Comparison of ENCODE assay signal across 8 mouse cellular contexts in genomic region chr11:69760160-69760900, GRCm38 (mm10). TPM values are rescaled to one million over a fixed set of nuclear protein-coding genes. Genes with fewer than 3 reads are reported as not detected.
DNase-seq lines count a peak whose midpoint lies in the region; ATAC-seq and TF ChIP-seq lines count a peak whose summit lies in the region.

No protein-coding gene starts in this region.

- no peak for DNase-seq in heart, postnatal 4 days
- peak; percentile 45 for DNase-seq in MEL (ENCODE audit: low read depth, low spot score)
- DNase-seq in forebrain, postnatal 0 days: no peak
- no peak for DNase-seq in frontal cortex, adult 2 months (ENCODE audit: extremely low spot score in 1 of 2, low spot score in 1 of 2)
- no peak for DNase-seq in yolk sac, embryonic 10.5 days (ENCODE audit: low spot score)
- no peak for DNase-seq in spleen, adult 18-20 months

- H3K4me2 ChIP-seq in heart, embryonic 11.5 days: peak overlapping the region; percentile 80
- peak overlapping the region; percentile 67 for H3K4me2 ChIP-seq in forebrain, postnatal 0 days (ENCODE audit: low read depth)
- H3K4me2 ChIP-seq in liver, embryonic 15.5 days: peak overlapping the region; percentile 93

- TF ChIP-seq CTCF in MEL (IDR thresholded peaks at IDR 0.05 in 2 of 3, conservative IDR thresholded peaks at IDR 0.05 in 1 of 3; ENCODE audit: control insufficient read depth in 1 of 3, insufficient read depth in 1 of 3, low read depth in 2 of 3, low read length in 3 of 3, poor library complexity in 1 of 3, severe bottlenecking in 1 of 3): no peak
- no peak for TF ChIP-seq CTCF in forebrain, postnatal 0 days (IDR thresholded peaks at IDR 0.05; ENCODE audit: low read depth)

- H3K9me3 ChIP-seq in heart, embryonic 11.5 days (replicated peaks; ENCODE audit: control insufficient read depth, low read length): no peaks in the 10 kb centered on the region
- no peaks in the 10 kb centered on the region for H3K9me3 ChIP-seq in MEL (replicated peaks; ENCODE audit: insufficient read depth, low read length)
- no peaks in the 10 kb centered on the region for H3K9me3 ChIP-seq in forebrain, postnatal 0 days (ENCODE audit: low read length)
- H3K9me3 ChIP-seq in liver, embryonic 15.5 days (replicated peaks): no peaks in the 10 kb centered on the region

- TF ChIP-seq POLR2A in MEL (IDR thresholded peaks at IDR 0.05; ENCODE audit: control insufficient read depth in 1 of 2, insufficient read depth in 1 of 2, low read depth in 1 of 2, low read length in 2 of 2, poor library complexity in 1 of 2): no peak

- peak overlapping the region; percentile 97 for H3K27ac ChIP-seq in heart, embryonic 11.5 days (ENCODE audit: low read depth, low read length)
- H3K27ac ChIP-seq in MEL (ENCODE audit: control insufficient read depth, low read depth, low read length): peak overlapping the region; percentile 96
- peak overlapping the region; percentile 97 for H3K27ac ChIP-seq in forebrain, postnatal 0 days (ENCODE audit: low read depth, low read length)
- H3K27ac ChIP-seq in liver, embryonic 15.5 days (replicated peaks): peak overlapping the region; percentile 95

- no peak for TF ChIP-seq EP300 in MEL (IDR thresholded peaks at IDR 0.05; ENCODE audit: low read depth in 1 of 2, low read length in 2 of 2)

- peaks cover 24% of the 10 kb centered on the region for H3K79me2 ChIP-seq in MEL (ENCODE audit: control insufficient read depth, insufficient read depth, low read length, poor library complexity)

- 79% methylated on average over 14 of the region's 14 CpGs for WGBS in heart, embryonic 11.5 days (ENCODE audit: insufficient replicate concordance)
- WGBS in forebrain, postnatal 0 days: 78% methylated on average over 14 of the region's 14 CpGs
- WGBS in liver, embryonic 15.5 days (ENCODE audit: insufficient replicate concordance): 75% methylated on average over 14 of the region's 14 CpGs

- no peak for ATAC-seq in heart, embryonic 11.5 days (replicated peaks; ENCODE audit: insufficient number of reproducible peaks, low FRiP score, low TSS enrichment)
- ATAC-seq in forebrain, postnatal 0 days: no peak
- no peak for ATAC-seq in liver, embryonic 15.5 days (ENCODE audit: insufficient read depth)

- no peak overlapping the region for H3K4me3 ChIP-seq in heart, embryonic 11.5 days (ENCODE audit: low read depth, low read length)
- peak overlapping the region; percentile 70 to 85 for H3K4me3 ChIP-seq in MEL (ENCODE audit: control insufficient read depth in 1 of 2, insufficient read depth in 1 of 2, low read depth in 2 of 2, low read length in 2 of 2)
- H3K4me3 ChIP-seq in forebrain, postnatal 0 days (ENCODE audit: low read depth, low read length): no peak overlapping the region
- peak overlapping the region; percentile 70 for H3K4me3 ChIP-seq in liver, embryonic 15.5 days (replicated peaks)

- H3K9ac ChIP-seq in heart, embryonic 11.5 days (ENCODE audit: low read depth, low read length): peak overlapping the region; percentile 92
- peak overlapping the region; percentile 84 for H3K9ac ChIP-seq in MEL (ENCODE audit: control insufficient read depth, low read depth, low read length, poor library complexity, severe bottlenecking)
- H3K9ac ChIP-seq in forebrain, postnatal 0 days: peak overlapping the region; percentile 72; the same call in 1 of the 2 replicates
- peak overlapping the region; percentile 81 for H3K9ac ChIP-seq in liver, embryonic 15.5 days

- H3K36me3 ChIP-seq in heart, embryonic 11.5 days (ENCODE audit: control insufficient read depth, insufficient read depth, low read length): no peaks in the 10 kb centered on the region
- peaks cover 0 to 16% of the 10 kb centered on the region in 2 experiments; a peak in 2 of 4 replicates for H3K36me3 ChIP-seq in MEL (ENCODE audit: control insufficient read depth in 1 of 2, insufficient read depth in 2 of 2, low read length in 2 of 2)
- no peaks in the 10 kb centered on the region for H3K36me3 ChIP-seq in forebrain, postnatal 0 days (ENCODE audit: insufficient read depth)
- H3K36me3 ChIP-seq in liver, embryonic 15.5 days (replicated peaks): peaks cover 8% of the 10 kb centered on the region; the same call in 1 of the 2 replicates

- H3K4me1 ChIP-seq in heart, embryonic 11.5 days (ENCODE audit: control insufficient read depth, insufficient read depth, low read length): peaks cover 32% of the 10 kb centered on the region
- H3K4me1 ChIP-seq in MEL (ENCODE audit: control insufficient read depth in 1 of 2, insufficient read depth in 2 of 2, low read length in 2 of 2): peaks cover 5 to 24% of the 10 kb centered on the region in 2 experiments
- peaks cover 21% of the 10 kb centered on the region for H3K4me1 ChIP-seq in forebrain, postnatal 0 days (ENCODE audit: insufficient read depth)
- peaks cover 45% of the 10 kb centered on the region for H3K4me1 ChIP-seq in liver, embryonic 15.5 days (replicated peaks)

- no peaks in the 10 kb centered on the region for H3K27me3 ChIP-seq in heart, embryonic 11.5 days (ENCODE audit: control insufficient read depth, insufficient read depth, low read length)
- H3K27me3 ChIP-seq in MEL (ENCODE audit: control insufficient read depth in 1 of 2, insufficient read depth in 2 of 2, low read length in 2 of 2): no peaks in the 10 kb centered on the region
- no peaks in the 10 kb centered on the region for H3K27me3 ChIP-seq in forebrain, postnatal 0 days (ENCODE audit: insufficient read depth, low read length)
- H3K27me3 ChIP-seq in liver, embryonic 15.5 days: peaks cover 4% of the 10 kb centered on the region; the same call in 1 of the 2 replicates

- no peak for TF ChIP-seq RAD21 in MEL (IDR thresholded peaks at IDR 0.05; ENCODE audit: low read depth, low read length)

TF ChIP-seq in MEL, 35 proteins besides CTCF, POLR2A, EP300 and RAD21 (continues in another document):
- TF ChIP-seq MXI1 (IDR thresholded peaks at IDR 0.05; ENCODE audit: low read depth, low read length): no peak
- no peak for TF ChIP-seq POLR2AphosphoS5 (IDR thresholded peaks at IDR 0.05; ENCODE audit: borderline replicate concordance, low read depth, low read length)

RNA-seq across cellular contexts. Expression of gene Slc35g3, which starts 1.4 kb away (rescaled TPM):
- polyA plus RNA-seq in heart, embryonic 11.5 days (2014; fragmentation: Nextera tagmentation; extraction: Ambion mirVana): 0.10 TPM in 1 of 2 replicates, not detected in the other
- not detected for total RNA-seq in heart, postnatal 4 days (2021)
- 0.08 TPM in 1 of 2 replicates, not detected in the other for total RNA-seq in MEL (2012; rRNA removed)
- polyA plus RNA-seq in MEL (2012; ENCODE audit: insufficient read depth in 1 of 2, insufficient read length in 2 of 2, low read depth in 1 of 2, low replicate concordance in 2 of 2, missing spikeins in 1 of 2): under 1 TPM in 1 of 2 experiments, not detected in 1; 0.22 TPM
- not detected in 2 replicates for total RNA-seq in forebrain, postnatal 0 days (2014; rRNA removed)
- 0.21 TPM in 1 of 2 replicates, not detected in the other for polyA plus RNA-seq in forebrain, postnatal 0 days (2015; fragmentation: Nextera tagmentation; extraction: Ambion mirVana)
- polyA plus RNA-seq in liver, embryonic 15.5 days (2015; fragmentation: Nextera tagmentation; extraction: Ambion mirVana): not detected in 2 replicates
- polyA plus RNA-seq in frontal cortex, adult 2 months (2012; rRNA removed): not detected in 2 replicates

RNA-seq across cellular contexts. Expression of gene Polr2a, which starts 1.9 kb away (rescaled TPM):
- 29.0 and 36.7 TPM in 2 replicates for polyA plus RNA-seq in heart, embryonic 11.5 days (2014; fragmentation: Nextera tagmentation; extraction: Ambion mirVana)
- total RNA-seq in heart, postnatal 4 days (2021): 10 to 100 TPM; 53.7 TPM
- total RNA-seq in MEL (2012; rRNA removed): 16.6 and 22.2 TPM in 2 replicates
- 100 to 1,000 TPM in 1 of 2 experiments, 10 to 100 TPM in 1; 73.9 to 193 TPM for polyA plus RNA-seq in MEL (2012; ENCODE audit: insufficient read depth in 1 of 2, insufficient read length in 2 of 2, low read depth in 1 of 2, low replicate concordance in 2 of 2, missing spikeins in 1 of 2)
- total RNA-seq in forebrain, postnatal 0 days (2014; rRNA removed): 11.1 and 20.5 TPM in 2 replicates
- 9.1 and 10.0 TPM in 2 replicates for polyA plus RNA-seq in forebrain, postnatal 0 days (2015; fragmentation: Nextera tagmentation; extraction: Ambion mirVana)
- polyA plus RNA-seq in liver, embryonic 15.5 days (2015; fragmentation: Nextera tagmentation; extraction: Ambion mirVana): 10.2 and 10.4 TPM in 2 replicates
- 30.9 and 32.6 TPM in 2 replicates for polyA plus RNA-seq in frontal cortex, adult 2 months (2012; rRNA removed)

RNA-seq across cellular contexts. Expression of gene Zbtb4, which starts 5.4 kb away (rescaled TPM):
- polyA plus RNA-seq in heart, embryonic 11.5 days (2014; fragmentation: Nextera tagmentation; extraction: Ambion mirVana): 2.1 and 3.1 TPM in 2 replicates
- total RNA-seq in heart, postnatal 4 days (2021): 10 to 100 TPM; 34.1 to 36.8 TPM
- total RNA-seq in MEL (2012; rRNA removed): 1.4 and 2.4 TPM in 2 replicates
- 1 to 10 TPM in 1 of 2 experiments, not detected in 1; 2.7 TPM for polyA plus RNA-seq in MEL (2012; ENCODE audit: insufficient read depth in 1 of 2, insufficient read length in 2 of 2, low read depth in 1 of 2, low replicate concordance in 2 of 2, missing spikeins in 1 of 2)
- total RNA-seq in forebrain, postnatal 0 days (2014; rRNA removed): 20.3 and 22.9 TPM in 2 replicates
- 2.1 and 2.7 TPM in 2 replicates for polyA plus RNA-seq in forebrain, postnatal 0 days (2015; fragmentation: Nextera tagmentation; extraction: Ambion mirVana)
- 0.43 and 0.92 TPM in 2 replicates for polyA plus RNA-seq in liver, embryonic 15.5 days (2015; fragmentation: Nextera tagmentation; extraction: Ambion mirVana)
- 45.7 and 51.4 TPM in 2 replicates for polyA plus RNA-seq in frontal cortex, adult 2 months (2012; rRNA removed)

RNA-seq across cellular contexts. Expression of gene Chrnb1, which starts 35.4 kb away (rescaled TPM):
- polyA plus RNA-seq in heart, embryonic 11.5 days (2014; fragmentation: Nextera tagmentation; extraction: Ambion mirVana): 3.7 and 4.5 TPM in 2 replicates
- 1 to 10 TPM; 3.1 to 5.1 TPM for total RNA-seq in heart, postnatal 4 days (2021)
- 0.31 and 0.33 TPM in 2 replicates for total RNA-seq in MEL (2012; rRNA removed)
- 1 to 10 TPM in 1 of 2 experiments, not detected in 1; 1.6 TPM for polyA plus RNA-seq in MEL (2012; ENCODE audit: insufficient read depth in 1 of 2, insufficient read length in 2 of 2, low read depth in 1 of 2, low replicate concordance in 2 of 2, missing spikeins in 1 of 2)
- 0.33 and 3.8 TPM in 2 replicates for total RNA-seq in forebrain, postnatal 0 days (2014; rRNA removed)
- polyA plus RNA-seq in forebrain, postnatal 0 days (2015; fragmentation: Nextera tagmentation; extraction: Ambion mirVana): 0.69 and 1.2 TPM in 2 replicates
- polyA plus RNA-seq in liver, embryonic 15.5 days (2015; fragmentation: Nextera tagmentation; extraction: Ambion mirVana): 0.84 and 1.3 TPM in 2 replicates
- polyA plus RNA-seq in frontal cortex, adult 2 months (2012; rRNA removed): 1.4 and 1.9 TPM in 2 replicates

RNA-seq across cellular contexts. Expression of gene Fgf11, which starts 41.3 kb away (rescaled TPM):
- polyA plus RNA-seq in heart, embryonic 11.5 days (2014; fragmentation: Nextera tagmentation; extraction: Ambion mirVana): 1.5 and 2.5 TPM in 2 replicates
- 1 to 10 TPM; 3.1 to 3.7 TPM for total RNA-seq in heart, postnatal 4 days (2021)
- total RNA-seq in MEL (2012; rRNA removed): 4.8 and 5.1 TPM in 2 replicates
- polyA plus RNA-seq in MEL (2012; ENCODE audit: insufficient read depth in 1 of 2, insufficient read length in 2 of 2, low read depth in 1 of 2, low replicate concordance in 2 of 2, missing spikeins in 1 of 2): 10 to 100 TPM in 1 of 2 experiments, not detected in 1; 26.8 TPM
- total RNA-seq in forebrain, postnatal 0 days (2014; rRNA removed): 10.1 and 15.9 TPM in 2 replicates
- 1.6 and 3.1 TPM in 2 replicates for polyA plus RNA-seq in forebrain, postnatal 0 days (2015; fragmentation: Nextera tagmentation; extraction: Ambion mirVana)
- 0.16 and 0.18 TPM in 2 replicates for polyA plus RNA-seq in liver, embryonic 15.5 days (2015; fragmentation: Nextera tagmentation; extraction: Ambion mirVana)
- polyA plus RNA-seq in frontal cortex, adult 2 months (2012; rRNA removed): 18.4 and 22.0 TPM in 2 replicates

Comparison
In these comparisons a context has a peak if more than half of its experiments do, and no peak if none do; other contexts are left out.
1. H3K4me3 ChIP-seq: peak in MEL (2 of 2) and liver, embryonic 15.5 days (single experiment); none in heart, embryonic 11.5 days (single experiment) and forebrain, postnatal 0 days (single experiment).
2. RNA of gene Zbtb4, which starts 5.4 kb away (polyA plus RNA-seq): 45.7 to 51.4 TPM in frontal cortex, adult 2 months; 2.1 to 2.7 TPM in forebrain, postnatal 0 days, 2.7 TPM in MEL, 2.1 to 3.1 TPM in heart, embryonic 11.5 days and 0.43 to 0.92 TPM in liver, embryonic 15.5 days; every median in the first group is over 10 times any median in the second.
3. Peak in every context shown above with its lines, with median percentiles within 50 percentile points of each other: H3K27ac ChIP-seq, H3K4me2 ChIP-seq and H3K9ac ChIP-seq.